Mouse (Mus musculus) ovary, adult 2 months (tissue): ENCODE data around the gene Ncbp3. TPM values are rescaled to one million over a fixed set of nuclear protein-coding genes. Genes with fewer than 3 reads are reported as not detected.

ENCODE experiments used
- polyA plus RNA-seq: library from polyadenylated mRNA; depleted of rRNA; stranded (reverse); fragments of >200 nt; gene quantifications from 2 replicates; pipeline ENCODE4 v1.2.3, GENCODE M21; 2012; rRNA removed

Ncbp3 gene
- polyA plus RNA-seq, result 1.9 and 2.2 TPM in 2 replicates

GRCm38 (mm10) chr11:73047542-73047996 lies at the start of gene Ncbp3:
TSS of gene Ncbp3 (plus strand) at chr11:73047783.

GRCm38 (mm10) chr11:72998771-72999170 lies 48.8 kb upstream of the Ncbp3 start, which contains the start of gene P2rx1:
TSS of gene P2rx1 (plus strand) at chr11:72999103.

DNA sequence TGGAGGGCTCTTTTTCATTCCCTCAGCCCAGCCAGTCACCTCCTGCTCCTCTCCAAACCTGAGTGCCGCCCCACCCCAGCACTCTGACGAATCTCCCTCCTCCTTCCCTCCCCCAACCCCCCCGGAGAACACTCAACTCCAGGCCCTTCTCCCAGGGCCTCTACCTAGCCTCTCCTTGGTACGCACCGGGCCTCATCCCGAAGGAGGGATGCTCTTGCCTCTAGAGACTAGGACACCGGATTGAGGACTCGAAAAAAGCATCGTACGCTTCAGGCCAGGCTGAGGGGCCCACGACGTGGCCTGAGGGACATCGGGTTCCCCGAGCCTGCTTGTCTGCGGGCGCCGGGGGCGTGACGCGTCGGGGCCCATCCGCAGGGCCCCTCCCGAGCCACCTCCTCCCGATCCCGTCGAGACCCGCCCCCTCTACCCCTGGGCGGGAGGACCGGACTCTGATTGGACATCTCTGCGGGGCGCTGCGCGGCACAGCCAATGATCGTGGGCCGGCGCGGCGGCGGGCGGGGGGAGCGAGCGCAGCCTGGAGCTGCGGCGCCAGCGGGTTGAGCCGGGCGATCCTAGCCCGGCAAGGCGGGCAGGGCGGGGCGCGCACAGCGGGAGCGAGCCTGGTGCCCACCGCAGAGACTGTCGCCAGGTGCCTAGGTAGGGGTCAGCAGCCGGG lies 29.0 kb upstream of the Ncbp3 start, which contains the start of gene Camkk1:
TSS of gene Camkk1 (plus strand) at position 538 of the 676 bp plus-strand sequence.

GRCm38 (mm10) chr11:73090283-73090682 lies 42.7 kb downstream of the Ncbp3 start, which contains the start of gene Itgae:
TSS of gene Itgae (plus strand) at chr11:73090583.

DNA sequence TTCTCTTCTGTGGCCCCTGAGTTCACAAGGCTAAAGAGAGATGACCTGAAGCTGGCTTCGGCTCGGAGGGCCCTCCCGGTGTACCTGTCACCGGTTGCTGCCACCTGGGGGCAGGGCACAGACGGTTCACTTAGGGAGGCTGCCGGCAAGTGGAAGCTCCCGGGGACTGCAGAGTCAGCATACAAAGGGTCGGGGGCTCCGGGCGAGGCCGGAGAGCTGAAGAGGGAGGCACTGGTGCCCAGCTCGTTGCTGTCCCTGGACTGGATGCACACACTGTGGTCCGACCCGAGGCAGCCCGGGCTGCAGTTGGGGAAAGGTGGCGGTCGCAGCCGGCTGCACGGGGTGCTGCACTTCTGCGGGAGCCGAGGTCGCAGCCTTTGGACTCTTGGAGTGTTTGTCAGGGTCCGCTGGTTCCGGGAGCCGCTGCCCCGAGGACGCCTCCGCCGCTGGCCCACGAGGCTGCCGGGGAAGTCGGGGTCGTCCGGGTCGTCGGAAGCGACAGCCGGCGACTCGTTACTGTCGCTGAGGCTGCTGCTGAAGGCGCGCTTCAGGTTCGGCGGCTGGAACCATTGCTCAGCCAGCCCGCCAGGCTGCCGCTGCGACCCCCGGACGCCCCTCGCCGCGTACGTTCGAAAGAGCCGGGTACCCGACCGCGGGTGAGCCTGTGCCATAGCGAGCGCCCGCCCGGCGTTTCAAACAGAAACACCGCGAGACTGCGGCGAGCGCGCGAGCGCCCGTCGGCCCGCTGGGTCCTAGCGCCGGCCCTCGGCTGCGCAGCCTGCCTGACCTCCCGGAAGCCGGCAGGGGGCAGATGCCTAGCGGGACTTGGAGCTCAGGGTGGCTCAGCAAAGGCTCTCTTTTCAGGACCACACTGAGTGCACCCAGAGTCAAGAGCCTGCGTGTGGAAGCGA lies 90.3 kb downstream of the Ncbp3 start, which contains the start of gene Haspin:
TSS of gene Haspin (minus strand) at position 704 of the 911 bp plus-strand sequence.

Other genes starting within 250 kb of the Ncbp3 start
- gene Atp2a3, start 86.6 kb upstream of the Ncbp3 start, polyA plus RNA-seq, result 30.1 and 33.5 TPM in 2 replicates
- 1.3 and 1.5 TPM in 2 replicates for gene P2rx1, start 48.7 kb upstream of the Ncbp3 start, polyA plus RNA-seq
- 3.4 and 4.3 TPM in 2 replicates for gene Camkk1, start 28.8 kb upstream of the Ncbp3 start, polyA plus RNA-seq
- gene Itgae, start 42.8 kb downstream of the Ncbp3 start, polyA plus RNA-seq, result 0.92 and 1.4 TPM in 2 replicates
- 2.2 and 2.8 TPM in 2 replicates for gene Haspin, start 90.5 kb downstream of the Ncbp3 start, polyA plus RNA-seq
- 0.21 and 0.32 TPM in 2 replicates for gene P2rx5, start 112.6 kb downstream of the Ncbp3 start, polyA plus RNA-seq
- 55.3 and 70.3 TPM in 2 replicates for gene Emc6, start 129.3 kb downstream of the Ncbp3 start, polyA plus RNA-seq
- gene Tax1bp3, start 129.3 kb downstream of the Ncbp3 start, polyA plus RNA-seq, result 90.1 and 96.1 TPM in 2 replicates
- gene Ctns, start 151.3 kb downstream of the Ncbp3 start, polyA plus RNA-seq, result 11.5 and 15.8 TPM in 2 replicates
- 3.8 and 4.0 TPM in 2 replicates for gene Shpk, start 151.7 kb downstream of the Ncbp3 start, polyA plus RNA-seq
- gene Trpv1, start 186.5 kb downstream of the Ncbp3 start, polyA plus RNA-seq, result 0.46 and 0.55 TPM in 2 replicates
- 0.10 and 0.15 TPM in 2 replicates for gene Trpv3, start 219.6 kb downstream of the Ncbp3 start, polyA plus RNA-seq